Mouse (Mus musculus) limb, embryonic 15.5 days (tissue): Measurements from ENCODE around the gene Mitf. TPM values are rescaled to one million over a fixed set of nuclear protein-coding genes. Genes with fewer than 3 reads are reported as not detected.

Experiments used
- ATAC-seq: fragments of 200-750 bp; cut with Nextera tagmentation; 2 replicates; pipeline ENCODE4 v1.8.0; 2017; ENCODE audit warnings: low read depth, moderate TSS enrichment; ENCODE audit not compliant: insufficient number of reproducible peaks, low FRiP score, low TSS enrichment
- H3K27ac ChIP-seq: fragments of 300-500 bp; sonication (generic); 2 replicates; pipeline ENCODE4 v1.5.1; 2015; ENCODE audit warnings: moderate library complexity, mild to moderate bottlenecking, inconsistent platforms
- H3K27me3 ChIP-seq: fragments of 300-500 bp; sonication (generic); 2 replicates; pipeline ENCODE4 v1.6.1; 2015; ENCODE audit warnings: inconsistent platforms
- H3K36me3 ChIP-seq: fragments of 300-500 bp; sonication (generic); 2 replicates; pipeline ENCODE4 v1.6.1; 2015; ENCODE audit warnings: inconsistent platforms
- H3K4me1 ChIP-seq: fragments of 300-500 bp; sonication (generic); 2 replicates; pipeline ENCODE4 v1.6.1; 2015; ENCODE audit warnings: inconsistent platforms
- H3K4me2 ChIP-seq: fragments of 300-500 bp; sonication (generic); 2 replicates; pipeline ENCODE4 v1.6.1; 2015; ENCODE audit warnings: mild to moderate bottlenecking, inconsistent platforms
- H3K4me3 ChIP-seq: fragments of 300-500 bp; sonication (generic); 2 replicates; pipeline ENCODE4 v1.5.1; 2015; ENCODE audit warnings: mild to moderate bottlenecking, inconsistent platforms
- H3K9ac ChIP-seq: fragments of 300-500 bp; sonication (generic); 2 replicates; pipeline ENCODE4 v1.6.1; 2015; ENCODE audit warnings: inconsistent platforms
- H3K9me3 ChIP-seq: fragments of 300-500 bp; sonication (generic); 2 replicates; pipeline ENCODE4 v1.6.1; 2016; ENCODE audit warnings: inconsistent platforms
- WGBS: fragments of 180-500 bp; shearing (Covaris S2); methylation state at CpG from one replicate; pipeline ENCODE4 v1.1.7; 2015; 5-methylcytosine and 5-hydroxymethylcytosine counted together
- polyA plus RNA-seq: library from polyadenylated mRNA; unstranded; fragments of >200 nt; fragmentation: Nextera tagmentation; extraction: Ambion mirVana; gene quantifications from 2 replicates; pipeline ENCODE4 v1.2.1, GENCODE M21; 2015

Gene Mitf
- polyA plus RNA-seq, 1 experiment from 2014 or later, result 2.9 TPM

GRCm38 (mm10) chr6:97958276-97958675 lies 151.4 kb downstream of the Mitf start:
- no peaks in the 10 kb centered on the region for H3K36me3 ChIP-seq
- H3K4me3 ChIP-seq, result no peak overlapping the region
- H3K4me1 ChIP-seq, result no peaks in the 10 kb centered on the region
- no peak overlapping the region for H3K27ac ChIP-seq
- 71% methylated on average over 4 of the region's 4 CpGs for WGBS
- ATAC-seq, result no peak
- no peak overlapping the region for H3K4me2 ChIP-seq
- H3K9me3 ChIP-seq, result no peaks in the 10 kb centered on the region
- no peaks in the 10 kb centered on the region for H3K27me3 ChIP-seq
- H3K9ac ChIP-seq, result no peak overlapping the region

GRCm38 (mm10) chr6:97961776-97962175 lies 154.9 kb downstream of the Mitf start:
- no peak for ATAC-seq
- 39% methylated on average over 2 of the region's 2 CpGs for WGBS
- no peak overlapping the region for H3K27ac ChIP-seq
- no peaks in the 10 kb centered on the region for H3K36me3 ChIP-seq
- no peak overlapping the region for H3K4me2 ChIP-seq
- H3K4me1 ChIP-seq, result no peaks in the 10 kb centered on the region
- no peak overlapping the region for H3K9ac ChIP-seq
- no peaks in the 10 kb centered on the region for H3K9me3 ChIP-seq
- no peaks in the 10 kb centered on the region for H3K27me3 ChIP-seq
- H3K4me3 ChIP-seq, result no peak overlapping the region

GRCm38 (mm10) chr6:97962311-97962710 lies 155.5 kb downstream of the Mitf start:
- no peak overlapping the region for H3K27ac ChIP-seq
- ATAC-seq, result no peak
- H3K27me3 ChIP-seq, result no peaks in the 10 kb centered on the region
- no peak overlapping the region for H3K9ac ChIP-seq
- no peaks in the 10 kb centered on the region for H3K36me3 ChIP-seq
- no peaks in the 10 kb centered on the region for H3K4me1 ChIP-seq
- no peak overlapping the region for H3K4me2 ChIP-seq
- H3K9me3 ChIP-seq, result no peaks in the 10 kb centered on the region
- WGBS, result 85% methylated on average over 1 of the region's 1 CpGs
- no peak overlapping the region for H3K4me3 ChIP-seq

- no peak overlapping the region for H3K27ac ChIP-seq
- no peaks in the 10 kb centered on the region for H3K27me3 ChIP-seq
- H3K9ac ChIP-seq, result no peak overlapping the region
- no peak overlapping the region for H3K4me2 ChIP-seq
- WGBS, result 65% methylated on average over 3 of the region's 3 CpGs
- no peaks in the 10 kb centered on the region for H3K36me3 ChIP-seq
- no peak for ATAC-seq
- H3K9me3 ChIP-seq, result no peaks in the 10 kb centered on the region
- no peaks in the 10 kb centered on the region for H3K4me1 ChIP-seq
- no peak overlapping the region for H3K4me3 ChIP-seq
Observed at GRCm38 (mm10) chr6:97964750-97965149, 157.9 kb downstream of the Mitf start.

GRCm38 (mm10) chr6:97981668-97982067 lies 174.8 kb downstream of the Mitf start:
- Histone ChIP-seq H3K4me1 (no peaks in the 10 kb centered on the region), H3K4me3 (no peak overlapping the region), H3K27me3 (no peaks in the 10 kb centered on the region), H3K4me2 (no peak overlapping the region), H3K9me3 (no peaks in the 10 kb centered on the region), H3K27ac (no peak overlapping the region), H3K36me3 (no peaks in the 10 kb centered on the region), H3K9ac (no peak overlapping the region)
- WGBS, result 49% methylated on average over 9 of the region's 9 CpGs
- ATAC-seq, result no peak

GRCm38 (mm10) chr6:97985658-97986057 lies 178.8 kb downstream of the Mitf start:
- ATAC-seq, result no peak
- 63% methylated on average over 9 of the region's 9 CpGs for WGBS
- Histone ChIP-seq H3K36me3 (no peaks in the 10 kb centered on the region), H3K9me3 (no peaks in the 10 kb centered on the region), H3K4me1 (no peaks in the 10 kb centered on the region), H3K9ac (no peak overlapping the region), H3K27ac (no peak overlapping the region), H3K4me2 (no peak overlapping the region), H3K27me3 (no peaks in the 10 kb centered on the region), H3K4me3 (no peak overlapping the region)

GRCm38 (mm10) chr6:97986417-97986816 lies 179.6 kb downstream of the Mitf start:
- H3K9ac ChIP-seq, result no peak overlapping the region
- no peaks in the 10 kb centered on the region for H3K4me1 ChIP-seq
- no peaks in the 10 kb centered on the region for H3K36me3 ChIP-seq
- H3K4me3 ChIP-seq, result no peak overlapping the region
- H3K27ac ChIP-seq, result no peak overlapping the region
- no peaks in the 10 kb centered on the region for H3K9me3 ChIP-seq
- no peak overlapping the region for H3K4me2 ChIP-seq
- no peaks in the 10 kb centered on the region for H3K27me3 ChIP-seq
- ATAC-seq, result no peak
- 80% methylated on average over 3 of the region's 3 CpGs for WGBS

- H3K27me3 ChIP-seq, result no peaks in the 10 kb centered on the region
- no peaks in the 10 kb centered on the region for H3K9me3 ChIP-seq
- ATAC-seq, result no peak
- no peak overlapping the region for H3K27ac ChIP-seq
- H3K36me3 ChIP-seq, result no peaks in the 10 kb centered on the region
- H3K4me2 ChIP-seq, result no peak overlapping the region
- WGBS, result 89% methylated on average over 12 of the region's 12 CpGs
- 0 out of 2 replicates have a peak, but pooled peaks cover 6% of the 10 kb centered on the region for H3K4me1 ChIP-seq
- no peak overlapping the region for H3K4me3 ChIP-seq
- H3K9ac ChIP-seq, result no peak overlapping the region
Observed at GRCm38 (mm10) chr6:97993507-97993906, 186.7 kb downstream of the Mitf start.

- no peak overlapping the region for H3K9ac ChIP-seq
Observed at GRCm38 (mm10) chr6:97995606-97996307, 188.9 kb downstream of the Mitf start.

GRCm38 (mm10) chr6:98001551-98001950 lies 194.7 kb downstream of the Mitf start:
- no peaks in the 10 kb centered on the region for H3K27me3 ChIP-seq
- WGBS, result 78% methylated on average over 4 of the region's 4 CpGs

More at GRCm38 (mm10) chr6:97995606-97996307, 188.9 kb downstream of the Mitf start:
- no peaks in the 10 kb centered on the region for H3K27me3 ChIP-seq
- H3K36me3 ChIP-seq, result no peaks in the 10 kb centered on the region
- H3K27ac ChIP-seq, result no peak overlapping the region
- H3K9me3 ChIP-seq, result no peaks in the 10 kb centered on the region
- no peak overlapping the region for H3K4me2 ChIP-seq
- WGBS, result 41% methylated on average over 11 of the region's 11 CpGs
- H3K4me1 ChIP-seq, result 0 out of 2 replicates have a peak, but pooled peaks cover 6% of the 10 kb centered on the region
- ATAC-seq, result no peak
- no peak overlapping the region for H3K4me3 ChIP-seq

GRCm38 (mm10) chr6:98003114-98003513 lies 196.3 kb downstream of the Mitf start:
- Histone ChIP-seq H3K36me3 (no peaks in the 10 kb centered on the region), H3K4me2 (no peak overlapping the region), H3K9me3 (no peaks in the 10 kb centered on the region), H3K9ac (no peak overlapping the region), H3K27me3 (no peaks in the 10 kb centered on the region), H3K4me3 (no peak overlapping the region), H3K27ac (no peak overlapping the region), H3K4me1 (0 out of 2 replicates have a peak, but pooled peaks cover 3% of the 10 kb centered on the region)
- WGBS, result 19% methylated on average over 3 of the region's 3 CpGs
- ATAC-seq, result no peak

More at GRCm38 (mm10) chr6:98001551-98001950, 194.7 kb downstream of the Mitf start:
- H3K4me1 ChIP-seq, result 0 out of 2 replicates have a peak, but pooled peaks cover 3% of the 10 kb centered on the region
- no peak for ATAC-seq
- no peak overlapping the region for H3K9ac ChIP-seq
- H3K9me3 ChIP-seq, result no peaks in the 10 kb centered on the region
- no peak overlapping the region for H3K4me2 ChIP-seq
- H3K27ac ChIP-seq, result no peak overlapping the region
- H3K36me3 ChIP-seq, result no peaks in the 10 kb centered on the region
- H3K4me3 ChIP-seq, result no peak overlapping the region

- Histone ChIP-seq H3K4me1 (0 out of 2 replicates have a peak, but pooled peaks cover 3% of the 10 kb centered on the region), H3K36me3 (no peaks in the 10 kb centered on the region), H3K9me3 (no peaks in the 10 kb centered on the region), H3K27me3 (no peaks in the 10 kb centered on the region), H3K4me2 (no peak overlapping the region), H3K4me3 (no peak overlapping the region), H3K27ac (no peak overlapping the region), H3K9ac (no peak overlapping the region)
- WGBS, result 69% methylated on average over 1 of the region's 1 CpGs
- no peak for ATAC-seq
Observed at GRCm38 (mm10) chr6:98005566-98005965, 198.7 kb downstream of the Mitf start.
